In genomic region chr13:102744481-102745269, GRCm38 (mm10) we compare ENCODE assay signal across 8 mouse cellular contexts. TPM values are rescaled to one million over a fixed set of nuclear protein-coding genes. Genes with fewer than 3 reads are reported as not detected.
DNase-seq lines count a peak whose midpoint lies in the region; ATAC-seq lines count a peak whose summit lies in the region.

No protein-coding gene starts in this region.

- ATAC-seq in activated CD4-positive, CD25-positive, alpha-beta regulatory T cell, adult 4 months: peak; percentile 66
- peak; percentile 73 for ATAC-seq in neutrophil, adult 5-6 weeks (ENCODE audit: extremely low read depth, insufficient number of reproducible peaks, low FRiP score, poor library complexity, severe bottlenecking)

- DNase-seq in ovary, postnatal 14 days (ENCODE audit: low spot score): peak; percentile 45
- no peak for DNase-seq in ovary, adult 18-20 months (ENCODE audit: low spot score)
- DNase-seq in embryo, embryonic 9.5 days (ENCODE audit: extremely low spot score): peak; percentile 56
- DNase-seq in heart, postnatal 4 days: peak; percentile 68
- DNase-seq in left cerebral cortex, postnatal 25 days (ENCODE audit: low spot score in 2 of 2): peak; percentile 60 to 79
- peak; percentile 22 for DNase-seq in yolk sac, embryonic 10.5 days (ENCODE audit: low spot score)

- intact Hi-C loops in left cerebral cortex, postnatal 25 days (cut with DNase I): loop anchor here (1.0 to 10.0 kb wide), 2 partner anchors 66 to 1020 kb away; no protein-coding TSS in a partner anchor

RNA-seq across cellular contexts. Expression of gene Cd180, which starts 51.3 kb away (rescaled TPM):
- polyA plus RNA-seq in activated CD4-positive, CD25-positive, alpha-beta regulatory T cell, adult 4 months (2017; shearing (Covaris generic)): 1 to 10 TPM in 1 of 2 experiments, under 1 TPM in 1; 0.67 to 1.3 TPM
- under 1 TPM; 0.86 to 0.98 TPM for total RNA-seq in heart, postnatal 4 days (2021)
- 1 to 10 TPM; 2.2 to 2.8 TPM for total RNA-seq in left cerebral cortex, postnatal 25 days (2021)
- total RNA-seq in neutrophil, adult 5-6 weeks (2017): 65.2 and 80.5 TPM in 2 replicates

Comparison
In these comparisons a context has a peak if more than half of its experiments do, and no peak if none do; other contexts are left out.
1. RNA of gene Cd180, which starts 51.3 kb away (total RNA-seq): 65.2 to 80.5 TPM in neutrophil, adult 5-6 weeks; 2.2 to 2.8 TPM in left cerebral cortex, postnatal 25 days and 0.86 to 0.98 TPM in heart, postnatal 4 days; every median in the first group is over 10 times any median in the second.